Mouse (Mus musculus): ENCODE data around the gene Spata46.

Spata46 gene

GRCm38 (mm10) chr1:170308503-170308902, at the start of gene Spata46:
Gene Spata46 (plus strand): TSS chr1:170308803.
- no peak for DNase-seq (ENCODE audit: low spot score)

- no peak for DNase-seq (ENCODE audit: low spot score)
Measured at GRCm38 (mm10) chr1:170270281-170270680, 38.3 kb upstream of the Spata46 start.

GRCm38 (mm10) chr1:170270696-170271095, 37.9 kb upstream of the Spata46 start:
- DNase-seq (ENCODE audit: low spot score), result no peak

- no peak for DNase-seq (ENCODE audit: low spot score)
Measured at GRCm38 (mm10) chr1:170273252-170273651, 35.4 kb upstream of the Spata46 start.

GRCm38 (mm10) chr1:170277016-170277415, 31.6 kb upstream of the Spata46 start, which contains the start of gene Sh2d1b1:
Gene Sh2d1b1 (plus strand): TSS chr1:170277320.
- no peak for DNase-seq (ENCODE audit: low spot score)

GRCm38 (mm10) chr1:170282415-170283129, 26.0 kb upstream of the Spata46 start:
- no peak for DNase-seq (ENCODE audit: low spot score)

GRCm38 (mm10) chr1:170292239-170292951, 16.2 kb upstream of the Spata46 start:
- DNase-seq (ENCODE audit: low spot score), result no peak

GRCm38 (mm10) chr1:170293257-170293656, 15.3 kb upstream of the Spata46 start:
- DNase-seq (ENCODE audit: low spot score), result no peak

GRCm38 (mm10) chr1:170294786-170295570, 13.6 kb upstream of the Spata46 start:
- DNase-seq (ENCODE audit: low spot score), result no peak

- DNase-seq (ENCODE audit: low spot score), result no peak
Measured at GRCm38 (mm10) chr1:170299496-170299895, 9.1 kb upstream of the Spata46 start.

- no peak for DNase-seq (ENCODE audit: low spot score)
Measured at GRCm38 (mm10) chr1:170301686-170302085, 6.9 kb upstream of the Spata46 start.

GRCm38 (mm10) chr1:170302456-170302855, 6.1 kb upstream of the Spata46 start:
- no peak for DNase-seq (ENCODE audit: low spot score)

- DNase-seq (ENCODE audit: low spot score), result no peak
Measured at GRCm38 (mm10) chr1:170303103-170303502, 5.5 kb upstream of the Spata46 start.

- no peak for DNase-seq (ENCODE audit: low spot score)
Measured at GRCm38 (mm10) chr1:170305002-170305401, 3.6 kb upstream of the Spata46 start.

- DNase-seq (ENCODE audit: low spot score), result no peak
Measured at GRCm38 (mm10) chr1:170306232-170306631, 2.4 kb upstream of the Spata46 start, which contains the start of gene Gm7694. Gene Gm7694 (minus strand): TSS chr1:170306332.

GRCm38 (mm10) chr1:170311431-170311830, 2.8 kb downstream of the Spata46 start:
- DNase-seq (ENCODE audit: low spot score), result no peak

- no peak for DNase-seq (ENCODE audit: low spot score)
Measured at GRCm38 (mm10) chr1:170322046-170322445, 13.4 kb downstream of the Spata46 start.

- DNase-seq (ENCODE audit: low spot score), result no peak
Measured at GRCm38 (mm10) chr1:170323001-170323400, 14.4 kb downstream of the Spata46 start.

- no peak for DNase-seq (ENCODE audit: low spot score)
Measured at GRCm38 (mm10) chr1:170324312-170324711, 15.7 kb downstream of the Spata46 start.

- DNase-seq (ENCODE audit: low spot score), result no peak
Measured at GRCm38 (mm10) chr1:170325277-170325676, 16.7 kb downstream of the Spata46 start.

- DNase-seq (ENCODE audit: low spot score), result no peak
Measured at GRCm38 (mm10) chr1:170331926-170332325, 23.3 kb downstream of the Spata46 start.

- DNase-seq (ENCODE audit: low spot score), result no peak
Measured at GRCm38 (mm10) chr1:170332775-170333174, 24.2 kb downstream of the Spata46 start.

- no peak for DNase-seq (ENCODE audit: low spot score)
Measured at GRCm38 (mm10) chr1:170339943-170340342, 31.3 kb downstream of the Spata46 start.
